Mouse (Mus musculus) layer of hippocampus, postnatal 36 days (tissue): ENCODE measurements around the gene En2. TPM values are rescaled to one million over a fixed set of nuclear protein-coding genes. Genes with fewer than 3 reads are reported as not detected.
A peak's percentile ranks its signal among the peaks of the same experiment; 100 is the strongest.

Experiments used
- DNase-seq, 2 experiments: peaks; one replicate each; pipeline ENCODE4 v3.0.0; 2022
- total RNA-seq, 2 experiments: library from RNA; stranded (reverse); gene quantifications; 2 replicates each; pipeline ENCODE4 v1.2.3; 2021

The En2 gene
- total RNA-seq, 2 experiments from 2014 or later, result 0.25 to 0.28 TPM

GRCm38 (mm10) chr5:28178322-28178721 lies 12.8 kb downstream of the En2 start:
- DNase-seq, result no peak

DNA sequence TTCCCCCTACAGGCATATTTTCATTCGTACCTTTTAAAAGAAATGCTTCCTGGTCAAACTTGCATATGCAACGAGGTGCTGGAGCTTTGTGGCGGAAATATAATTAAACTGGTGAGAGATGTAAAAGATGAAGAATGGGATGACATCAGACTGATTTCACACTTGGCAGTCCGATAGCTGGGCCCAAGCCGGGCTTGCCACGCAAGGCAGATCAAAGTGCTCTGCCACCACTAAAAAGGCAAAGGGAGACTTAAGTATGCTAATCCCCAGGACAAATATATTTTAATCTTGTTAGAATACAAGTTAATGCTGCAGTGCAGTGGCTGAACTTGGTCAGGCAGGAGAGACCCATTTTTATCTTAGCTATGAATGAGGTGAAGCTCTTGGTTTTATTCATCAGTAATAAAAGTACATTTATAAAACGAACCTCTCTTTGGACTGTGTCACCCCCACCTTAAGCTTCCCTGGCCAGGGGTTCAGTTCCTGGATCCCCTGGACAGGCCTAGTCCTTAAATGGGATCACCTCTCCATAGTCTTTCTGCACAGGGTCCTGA lies 13.8 kb downstream of the En2 start:
- no peak for DNase-seq

- no peak for DNase-seq
Observed at GRCm38 (mm10) chr5:28191201-28192098, 26.0 kb downstream of the En2 start.

- DNase-seq, result no peak
Observed at GRCm38 (mm10) chr5:28192099-28192454, 26.6 kb downstream of the En2 start.

- no peak for DNase-seq
Observed at GRCm38 (mm10) chr5:28195473-28195872, 30.0 kb downstream of the En2 start.

- DNase-seq, result no peak
Observed at GRCm38 (mm10) chr5:28199089-28199873, 33.8 kb downstream of the En2 start.

DNA sequence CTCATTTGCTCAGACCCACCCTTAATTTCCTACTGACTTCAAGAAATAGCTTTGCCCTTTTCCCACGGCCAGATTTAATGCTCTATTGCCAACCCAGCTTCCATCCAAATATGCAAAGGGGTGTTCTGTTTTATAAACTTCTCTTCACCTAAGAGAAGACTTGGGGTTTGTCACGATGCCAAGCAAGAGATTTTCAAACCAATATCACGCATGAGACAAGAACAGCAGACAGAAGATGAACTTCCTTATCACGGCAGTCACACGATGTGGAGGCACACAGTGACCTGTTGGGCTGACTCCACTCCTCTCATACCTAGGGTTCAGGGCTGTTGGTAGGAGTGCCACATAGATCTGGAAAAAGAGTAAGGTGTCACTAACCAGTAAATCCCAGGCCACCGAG lies 37.6 kb downstream of the En2 start:
- no peak for DNase-seq

GRCm38 (mm10) chr5:28204678-28205077 lies 39.2 kb downstream of the En2 start:
- DNase-seq, result no peak

- no peak for DNase-seq
Observed at GRCm38 (mm10) chr5:28206448-28206847, 41.0 kb downstream of the En2 start.

DNA sequence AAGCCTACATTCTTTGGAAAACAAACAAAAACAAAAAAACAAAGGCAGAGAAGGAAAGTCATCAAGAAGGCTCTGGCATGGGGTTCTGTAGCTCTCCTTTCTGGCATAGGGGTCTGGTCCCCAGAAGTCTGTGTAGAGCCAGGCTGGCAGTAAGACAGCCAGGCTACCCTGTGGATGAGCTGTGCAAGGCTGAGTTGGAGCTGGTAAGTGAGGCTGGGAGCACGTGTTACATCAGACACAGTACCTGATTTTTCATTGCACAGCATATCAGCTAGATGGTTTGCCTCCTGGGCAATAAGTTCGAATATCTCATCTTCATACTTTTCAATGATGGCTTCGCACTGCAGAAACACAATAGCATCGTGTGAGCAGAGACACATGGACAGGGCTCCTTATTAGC lies 41.5 kb downstream of the En2 start:
- no peak for DNase-seq

DNA sequence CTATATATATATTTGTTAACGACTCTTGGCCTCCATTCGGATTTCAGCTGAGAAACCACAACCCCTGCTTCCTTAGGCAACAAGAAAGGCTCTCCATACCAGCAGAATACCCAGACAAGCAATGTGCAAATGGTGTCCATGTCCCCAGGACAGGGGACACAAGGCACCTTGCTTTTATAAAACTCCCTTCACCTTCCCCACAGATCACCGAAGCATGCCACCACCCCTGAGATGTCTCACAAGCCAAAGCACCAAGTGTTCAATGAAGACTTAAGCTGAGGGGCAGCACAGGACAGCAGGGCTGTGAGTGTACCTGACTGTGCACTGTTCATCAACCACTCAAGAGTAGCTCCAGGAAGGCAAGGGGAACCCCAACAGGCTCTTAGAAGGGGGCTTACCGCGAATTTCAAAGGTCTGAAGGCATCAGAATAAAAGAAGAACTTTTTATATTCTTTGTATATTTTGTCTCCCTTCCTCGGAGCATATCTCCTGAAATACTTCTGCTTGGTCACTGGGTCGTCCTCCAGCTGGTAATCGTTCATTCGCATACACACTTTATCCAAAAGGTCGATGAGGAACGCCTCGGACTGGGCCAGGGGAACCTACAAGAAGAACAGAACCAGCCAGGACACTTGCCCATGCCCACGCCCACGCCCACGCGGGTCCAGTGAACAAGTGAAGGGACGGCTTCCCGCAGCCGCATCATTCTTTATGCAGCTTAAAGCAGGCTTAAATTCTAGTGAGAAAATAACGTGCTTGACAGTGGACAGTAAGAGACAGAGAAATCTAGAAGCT lies 43.4 kb downstream of the En2 start:
- no peak for DNase-seq

- DNase-seq, result peak in 1 of 2 experiments; percentile 5
Observed at GRCm38 (mm10) chr5:28209549-28210431, 44.3 kb downstream of the En2 start.

GRCm38 (mm10) chr5:28210591-28211550 lies 45.4 kb downstream of the En2 start:
- DNase-seq, result no peak

DNA sequence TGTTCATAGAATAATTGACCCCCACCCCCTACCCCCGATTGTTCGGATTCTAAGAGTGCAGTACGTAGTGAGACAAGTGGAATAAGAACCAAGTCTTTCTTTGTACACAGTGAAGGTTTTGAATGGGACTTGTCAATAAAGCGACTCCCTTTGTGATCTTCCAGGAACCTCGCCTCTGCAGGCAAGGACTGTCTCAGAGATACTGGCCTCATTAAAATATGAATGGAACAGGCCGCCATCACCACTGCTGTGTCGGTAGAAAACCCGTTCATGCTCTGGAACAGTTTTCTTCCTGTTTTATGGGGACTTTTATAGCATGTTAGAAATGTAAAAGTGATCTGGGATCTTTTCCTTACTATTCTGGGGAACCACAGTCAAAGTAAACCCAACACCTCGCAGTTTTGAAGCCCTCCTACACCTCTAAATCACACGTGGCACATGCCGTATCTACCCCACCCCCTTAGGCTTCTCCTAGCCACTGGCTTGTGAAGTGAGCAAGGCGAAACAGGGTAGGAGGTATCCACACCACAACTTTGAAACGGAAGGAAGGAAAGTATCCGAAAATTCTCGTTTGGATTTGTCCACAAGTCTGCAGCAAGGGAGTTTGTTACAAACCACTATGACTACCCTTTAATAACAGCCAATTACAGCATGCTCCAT lies 46.3 kb downstream of the En2 start:
- DNase-seq, result no peak

DNA sequence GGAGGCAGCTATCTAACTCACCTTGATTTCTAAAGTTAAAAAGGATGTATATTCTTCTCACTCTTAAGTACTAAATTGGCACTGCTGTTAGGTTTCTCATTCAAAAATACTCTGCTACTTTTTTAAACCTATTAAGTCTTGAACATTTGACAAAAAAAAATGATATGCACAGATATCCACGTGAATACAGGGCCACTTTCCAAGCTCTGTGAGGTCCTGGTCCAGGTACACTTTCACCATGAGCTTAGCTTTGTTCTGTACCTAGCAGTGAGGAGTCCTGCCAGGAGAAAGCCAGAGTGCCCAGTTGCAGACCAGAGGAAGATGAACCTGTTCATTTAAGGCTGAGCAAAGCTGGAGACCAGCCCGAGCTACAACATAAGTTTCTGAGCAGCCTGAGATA lies 47.9 kb downstream of the En2 start:
- DNase-seq, result no peak

DNA sequence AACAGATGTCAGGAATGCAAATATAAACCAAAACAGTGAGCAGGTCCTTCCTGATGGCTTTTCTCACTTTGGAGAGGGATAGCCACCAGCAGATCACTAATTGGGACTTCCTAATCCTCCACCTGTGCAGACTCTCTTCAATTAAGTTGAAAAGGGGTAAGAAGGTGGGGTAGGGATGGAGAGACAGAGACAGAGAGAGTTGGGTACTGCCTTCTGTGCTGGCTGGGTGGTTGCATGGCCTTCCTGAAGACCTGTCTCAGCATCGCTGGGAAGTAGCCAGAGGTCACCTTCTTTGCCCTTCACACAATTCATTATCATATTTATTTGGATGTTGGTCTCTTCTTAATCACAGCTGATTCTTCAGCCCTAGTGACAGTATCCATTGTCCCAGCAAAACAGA lies 54.1 kb downstream of the En2 start:
- DNase-seq, result no peak
